Mouse (Mus musculus): ENCODE measurements around the gene Gpam.

Gpam gene

DNA sequence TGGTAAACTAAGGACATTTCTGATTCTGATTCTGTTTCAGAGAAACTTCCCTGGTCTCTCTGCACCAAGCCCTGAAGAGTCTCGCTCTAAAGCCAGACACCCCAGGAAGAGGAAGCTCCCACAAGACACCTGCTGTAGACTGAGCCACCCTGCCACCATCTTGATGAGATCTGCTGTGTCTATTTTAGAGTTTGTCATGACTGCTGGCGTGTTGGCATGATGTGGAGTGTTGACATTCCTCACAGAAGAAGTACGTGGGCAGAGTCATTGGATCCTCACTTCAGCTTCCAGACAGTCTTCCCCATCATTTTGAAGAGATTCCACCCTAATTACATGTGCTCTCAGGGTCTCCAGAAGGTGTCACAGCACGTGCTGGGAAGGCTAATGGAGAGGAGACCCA, 73.9 kb downstream of the Gpam start:
- CTCF ChIA-PET, result no interaction called here

DNA sequence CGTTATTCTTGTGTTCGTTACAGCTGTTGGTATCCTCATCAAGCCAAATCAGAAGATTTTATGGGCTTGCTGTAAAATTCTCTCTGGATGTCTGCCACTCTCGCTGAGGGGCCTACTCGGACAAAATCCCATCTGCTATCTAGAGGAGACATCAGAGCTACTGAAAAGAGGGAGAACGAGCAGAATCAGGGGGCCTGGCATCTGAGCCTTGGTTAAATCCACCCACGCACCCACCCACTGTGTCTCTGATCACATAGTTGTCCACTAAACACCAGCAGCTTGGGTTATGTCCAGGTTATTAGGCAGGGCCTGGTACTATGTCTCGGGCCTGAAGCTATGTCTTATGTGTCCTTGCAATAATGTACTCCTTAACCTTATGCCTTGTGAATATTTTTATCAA, 89.6 kb downstream of the Gpam start:
- POLR2A ChIA-PET, result no interaction called here

More for the DNA sequence above, 73.9 kb downstream of the Gpam start:
- POLR2A ChIA-PET, result no interaction called here

DNA sequence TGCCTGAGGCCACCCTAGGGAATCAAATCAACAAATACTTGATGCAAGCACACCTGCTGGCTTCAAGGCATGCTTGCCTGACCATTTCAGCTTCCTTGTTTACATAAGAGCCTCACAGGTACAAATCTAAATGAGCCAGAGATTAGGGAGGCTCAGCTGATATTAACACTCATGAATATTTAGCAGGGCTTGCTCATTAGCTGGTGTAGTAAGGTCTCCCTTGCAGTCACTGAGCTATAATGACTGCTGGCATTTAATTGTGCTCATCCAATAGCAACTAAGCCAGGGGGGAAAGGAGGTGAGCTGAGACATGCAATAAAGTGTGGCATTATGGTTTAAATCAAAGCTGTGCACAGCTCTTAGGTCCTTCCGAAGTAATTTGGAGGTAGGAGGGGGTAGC, 108.2 kb downstream of the Gpam start:
- ChIA-PET POLR2A (interaction anchor here in 1 of 4 experiments (0.6 kb wide), 1 partner anchor 241 kb away, joined by 5 read pairs; no protein-coding TSS in a partner anchor), CTCF (interaction anchor here in 2 of 4 experiments (0.6 to 0.9 kb wide), 2 partner anchors 188 to 217 kb away, joined by 3 to 4 read pairs; no protein-coding TSS in a partner anchor)

More for the DNA sequence above, 89.6 kb downstream of the Gpam start:
- CTCF ChIA-PET, result interaction anchor here in 1 of 4 experiments (0.6 to 1.3 kb wide), 2 partner anchors 23 to 127 kb away, joined by 3 read pairs; no protein-coding TSS in a partner anchor

Measured in embryonic stem cell, embryonic (primary cell).